Comparison of ENCODE assay signal across 8 mouse cellular contexts in genomic region chr11:119990658-119991337, GRCm38 (mm10). TPM values are rescaled to one million over a fixed set of nuclear protein-coding genes. Genes with fewer than 3 reads are reported as not detected.
DNase-seq lines count a peak whose midpoint lies in the region; ATAC-seq and TF ChIP-seq lines count a peak whose summit lies in the region.

No protein-coding gene starts in this region.

- 51% methylated on average over 10 of the region's 10 CpGs for WGBS in heart, embryonic 15.5 days
- WGBS in embryonic facial prominence, embryonic 10.5 days = 63% methylated on average over 10 of the region's 10 CpGs
- WGBS in intestine, embryonic 14.5 days = 37% methylated on average over 10 of the region's 10 CpGs
- 54% methylated on average over 10 of the region's 10 CpGs for WGBS in midbrain, embryonic 13.5 days
- WGBS in cerebellum, adult 2 months = 44% methylated on average over 10 of the region's 10 CpGs

- H3K4me1 ChIP-seq in heart, embryonic 15.5 days (replicated peaks) = peaks cover 34% of the 10 kb centered on the region
- peaks cover 45% of the 10 kb centered on the region for H3K4me1 ChIP-seq in embryonic facial prominence, embryonic 10.5 days
- H3K4me1 ChIP-seq in intestine, embryonic 14.5 days (replicated peaks; ENCODE audit: control insufficient read depth, insufficient read depth, low read length) = peaks cover 26% of the 10 kb centered on the region
- peaks cover 36% of the 10 kb centered on the region for H3K4me1 ChIP-seq in midbrain, embryonic 13.5 days (replicated peaks)
- peaks cover 35% of the 10 kb centered on the region for H3K4me1 ChIP-seq in cerebellum, adult 2 months (ENCODE audit: control insufficient read depth, insufficient read depth, low read length)

- no peak overlapping the region; the same call in 1 of the 2 replicates for H3K9ac ChIP-seq in heart, embryonic 15.5 days
- H3K9ac ChIP-seq in intestine, embryonic 14.5 days (ENCODE audit: low read length) = no peak overlapping the region
- H3K9ac ChIP-seq in midbrain, embryonic 13.5 days (replicated peaks) = peak overlapping the region; percentile 42; the same call in 1 of the 2 replicates

- H3K27me3 ChIP-seq in heart, embryonic 15.5 days = no peaks in the 10 kb centered on the region
- no peaks in the 10 kb centered on the region for H3K27me3 ChIP-seq in embryonic facial prominence, embryonic 10.5 days (replicated peaks; ENCODE audit: low read depth, poor library complexity, severe bottlenecking)
- H3K27me3 ChIP-seq in intestine, embryonic 14.5 days (replicated peaks; ENCODE audit: control insufficient read depth, insufficient read depth, low read length) = no peaks in the 10 kb centered on the region
- no peaks in the 10 kb centered on the region for H3K27me3 ChIP-seq in midbrain, embryonic 13.5 days
- no peaks in the 10 kb centered on the region for H3K27me3 ChIP-seq in cerebellum, adult 2 months (ENCODE audit: control insufficient read depth, insufficient read depth, low read length)

- no peak for TF ChIP-seq POLR2A in cerebellum, adult 2 months (IDR thresholded peaks at IDR 0.05; ENCODE audit: borderline replicate concordance, insufficient read depth, low read length)

- H3K4me2 ChIP-seq in heart, embryonic 15.5 days = peak overlapping the region; percentile 38; the same call in 1 of the 2 replicates
- no peak overlapping the region; the same call in 1 of the 2 replicates for H3K4me2 ChIP-seq in intestine, embryonic 14.5 days (ENCODE audit: low read length)
- H3K4me2 ChIP-seq in midbrain, embryonic 13.5 days (replicated peaks) = peak overlapping the region; percentile 20; the same call in 1 of the 2 replicates

- no peak for DNase-seq in heart, adult 8-10 months (ENCODE audit: low spot score)
- DNase-seq in embryonic facial prominence, embryonic 10.5 days (ENCODE audit: low spot score) = no peak
- DNase-seq in intestine, embryonic 14.5 days (ENCODE audit: low spot score) = peak; percentile 55
- no peak for DNase-seq in adrenal gland, postnatal 4 days (ENCODE audit: low spot score in 2 of 2)
- no peak for DNase-seq in cerebellum, adult 2 months

- no peak overlapping the region for H3K27ac ChIP-seq in heart, embryonic 15.5 days
- H3K27ac ChIP-seq in embryonic facial prominence, embryonic 10.5 days (replicated peaks) = peak overlapping the region; percentile 70
- peak overlapping the region; percentile 19; the same call in 1 of the 2 replicates for H3K27ac ChIP-seq in intestine, embryonic 14.5 days (ENCODE audit: low read depth)
- H3K27ac ChIP-seq in midbrain, embryonic 13.5 days = no peak overlapping the region
- no peak overlapping the region for H3K27ac ChIP-seq in cerebellum, adult 2 months (ENCODE audit: insufficient read depth, low read length)

- no peak; the same call in 1 of the 2 replicates for ATAC-seq in heart, embryonic 15.5 days (replicated peaks; ENCODE audit: insufficient number of reproducible peaks, insufficient read depth, low FRiP score, low read depth)
- no peak; the same call in none of the 2 replicates for ATAC-seq in intestine, embryonic 14.5 days (replicated peaks; ENCODE audit: low FRiP score, low TSS enrichment, low read depth)
- peak; percentile 31 for ATAC-seq in midbrain, embryonic 13.5 days
- no peak for ATAC-seq in monocyte, adult 5-6 weeks (replicated peaks; ENCODE audit: insufficient number of reproducible peaks, low FRiP score, low TSS enrichment, poor library complexity, severe bottlenecking)

- no peaks in the 10 kb centered on the region for H3K9me3 ChIP-seq in heart, embryonic 15.5 days (replicated peaks)
- no peaks in the 10 kb centered on the region for H3K9me3 ChIP-seq in embryonic facial prominence, embryonic 10.5 days
- H3K9me3 ChIP-seq in intestine, embryonic 14.5 days (ENCODE audit: control insufficient read depth, low read length) = no peaks in the 10 kb centered on the region
- H3K9me3 ChIP-seq in midbrain, embryonic 13.5 days = no peaks in the 10 kb centered on the region

- TF ChIP-seq CTCF in cerebellum, adult 2 months (IDR thresholded peaks at IDR 0.05; ENCODE audit: borderline replicate concordance, insufficient read depth, low read depth, low read length) = no peak

- H3K4me3 ChIP-seq in heart, embryonic 15.5 days = no peak overlapping the region
- peak overlapping the region; percentile 30; the same call in 1 of the 2 replicates for H3K4me3 ChIP-seq in embryonic facial prominence, embryonic 10.5 days
- H3K4me3 ChIP-seq in intestine, embryonic 14.5 days (ENCODE audit: low read depth, low read length) = no peak overlapping the region
- H3K4me3 ChIP-seq in midbrain, embryonic 13.5 days (replicated peaks) = no peak overlapping the region
- no peak overlapping the region for H3K4me3 ChIP-seq in cerebellum, adult 2 months (replicated peaks; ENCODE audit: insufficient read depth, low read depth, low read length)

- H3K36me3 ChIP-seq in heart, embryonic 15.5 days = no peaks in the 10 kb centered on the region
- peaks cover 31% of the 10 kb centered on the region for H3K36me3 ChIP-seq in embryonic facial prominence, embryonic 10.5 days (replicated peaks)
- peaks cover 18% of the 10 kb centered on the region for H3K36me3 ChIP-seq in intestine, embryonic 14.5 days (ENCODE audit: control insufficient read depth, insufficient read depth, low read length)
- H3K36me3 ChIP-seq in midbrain, embryonic 13.5 days = peaks cover 16% of the 10 kb centered on the region; the same call in 1 of the 2 replicates

RNA-seq across cellular contexts. Expression of gene Baiap2, which starts 48.2 kb away (rescaled TPM):
- polyA plus RNA-seq in heart, embryonic 15.5 days (2015; fragmentation: Nextera tagmentation; extraction: Ambion mirVana) = 11.0 and 16.3 TPM in 2 replicates
- total RNA-seq in heart, adult 8-10 months (2022) = 10 to 100 TPM in 1 of 4 experiments, 1 to 10 TPM in 3; 4.8 to 10.0 (median 5.8) TPM
- 9.6 and 11.0 TPM in 2 replicates for polyA plus RNA-seq in embryonic facial prominence, embryonic 10.5 days (2016; fragmentation: Nextera tagmentation; extraction: Ambion mirVana)
- 15.2 and 17.5 TPM in 2 replicates for polyA plus RNA-seq in intestine, embryonic 14.5 days (2014; fragmentation: Nextera tagmentation; extraction: Ambion mirVana)
- 9.2 and 10.0 TPM in 2 replicates for polyA plus RNA-seq in midbrain, embryonic 13.5 days (2015; fragmentation: Nextera tagmentation; extraction: Ambion mirVana)
- total RNA-seq in adrenal gland, postnatal 4 days (2021) = 10 to 100 TPM; 24.1 to 26.5 TPM
- polyA plus RNA-seq in cerebellum, adult 2 months (2012; rRNA removed) = 116 and 141 TPM in 2 replicates
- 3.5 to 13.2 TPM (median 10.2 TPM) in 3 replicates for total RNA-seq in monocyte, adult 5-6 weeks (2017)

RNA-seq across cellular contexts. Expression of gene Aatk, which starts 56.2 kb away (rescaled TPM):
- 0.68 and 2.5 TPM in 2 replicates for polyA plus RNA-seq in heart, embryonic 15.5 days (2015; fragmentation: Nextera tagmentation; extraction: Ambion mirVana)
- 1 to 10 TPM; 3.1 to 6.2 (median 4.7) TPM for total RNA-seq in heart, adult 8-10 months (2022)
- 0.84 and 1.6 TPM in 2 replicates for polyA plus RNA-seq in embryonic facial prominence, embryonic 10.5 days (2016; fragmentation: Nextera tagmentation; extraction: Ambion mirVana)
- 4.2 and 4.5 TPM in 2 replicates for polyA plus RNA-seq in intestine, embryonic 14.5 days (2014; fragmentation: Nextera tagmentation; extraction: Ambion mirVana)
- polyA plus RNA-seq in midbrain, embryonic 13.5 days (2015; fragmentation: Nextera tagmentation; extraction: Ambion mirVana) = 15.1 and 18.6 TPM in 2 replicates
- total RNA-seq in adrenal gland, postnatal 4 days (2021) = 10 to 100 TPM; 30.1 to 30.9 TPM
- polyA plus RNA-seq in cerebellum, adult 2 months (2012; rRNA removed) = 296 and 298 TPM in 2 replicates
- 0.21 to 0.29 TPM (median 0.29 TPM) in 3 replicates for total RNA-seq in monocyte, adult 5-6 weeks (2017)

Comparison
In these comparisons a context has a peak if more than half of its experiments do, and no peak if none do; other contexts are left out.
1. H3K27ac ChIP-seq: peak in embryonic facial prominence, embryonic 10.5 days (single experiment) and intestine, embryonic 14.5 days (single experiment); none in heart, embryonic 15.5 days (single experiment), midbrain, embryonic 13.5 days (single experiment) and cerebellum, adult 2 months (single experiment).
2. RNA of gene Aatk, which starts 56.2 kb away (polyA plus RNA-seq): 296 to 298 TPM in cerebellum, adult 2 months; 15.1 to 18.6 TPM in midbrain, embryonic 13.5 days, 4.2 to 4.5 TPM in intestine, embryonic 14.5 days, 0.84 to 1.6 TPM in embryonic facial prominence, embryonic 10.5 days and 0.68 to 2.5 TPM in heart, embryonic 15.5 days; every median in the first group is over 10 times any median in the second.